Mouse (Mus musculus) erythroblast, embryonic 14.5 days (primary cell): ENCODE data around the gene Vmn1r19.

Experiments
- GATA1 ChIP-seq: IDR thresholded peaks from 2 replicates; pipeline ENCODE4 v1.6.1; 2012; ENCODE audit warnings: low read length, inconsistent platforms, mixed read lengths
- TAL1 ChIP-seq: IDR thresholded peaks from 3 replicates; pipeline ENCODE4 v1.6.1; 2012; ENCODE audit warnings: low read length, inconsistent platforms, mixed read lengths

- no peak for TF ChIP-seq GATA1
- TF ChIP-seq TAL1: no peak
Measured at GRCm38 (mm10) chr6:57431196-57431595, 27.6 kb downstream of the Vmn1r19 start.
